Mouse (Mus musculus) hindbrain, embryonic 10.5 days (tissue): ENCODE measurements at regions not wholly inside any gene's neighbourhood (a gene's known extent, or its start where the extent isn't known, plus 50 kb on each side); places are given as distances from the start of the nearest gene placed in this dataset.

Source experiments
- DNase-seq: peaks from one replicate; pipeline ENCODE4 v3.0.0-alpha.2; 2017; ENCODE audit warnings: low spot score
- H3K27ac ChIP-seq: fragments of 300-500 bp; sonication (generic); 2 replicates; pipeline ENCODE4 v1.5.1; 2016; ENCODE audit warnings: mild to moderate bottlenecking, moderate library complexity
- H3K27me3 ChIP-seq: fragments of 300-500 bp; sonication (generic); 2 replicates; pipeline ENCODE4 v1.6.1; 2016; ENCODE audit warnings: mild to moderate bottlenecking; ENCODE audit not compliant: poor library complexity, insufficient read depth, severe bottlenecking
- H3K36me3 ChIP-seq: fragments of 300-500 bp; sonication (generic); 2 replicates; pipeline ENCODE4 v1.6.1; 2016; ENCODE audit warnings: mild to moderate bottlenecking, moderate library complexity
- H3K4me1 ChIP-seq: fragments of 300-500 bp; sonication (generic); replicated peaks from 2 replicates; pipeline ENCODE4 v1.6.1; 2016; ENCODE audit warnings: mild to moderate bottlenecking
- H3K4me3 ChIP-seq: fragments of 300-500 bp; sonication (generic); 2 replicates; pipeline ENCODE4 v1.5.1; 2016; ENCODE audit warnings: mild to moderate bottlenecking, moderate library complexity
- H3K9me3 ChIP-seq: fragments of 300-500 bp; sonication (generic); 2 replicates; pipeline ENCODE4 v1.6.1; 2016; ENCODE audit warnings: mild to moderate bottlenecking, moderate library complexity
- WGBS: fragments of 180-500 bp; shearing (Covaris S2); methylation state at CpG from one replicate; pipeline ENCODE4 v1.1.7; 2016; 5-methylcytosine and 5-hydroxymethylcytosine counted together

- H3K4me3 ChIP-seq = no peak overlapping the region
- H3K36me3 ChIP-seq = no peaks in the 10 kb centered on the region
- H3K27ac ChIP-seq = no peak overlapping the region
- no peaks in the 10 kb centered on the region for H3K9me3 ChIP-seq
- WGBS = 91% methylated on average over 1 of the region's 1 CpGs
- DNase-seq = no peak
- peaks cover 18% of the 10 kb centered on the region for H3K4me1 ChIP-seq
- H3K27me3 ChIP-seq = no peaks in the 10 kb centered on the region
Observed at GRCm38 (mm10) chr12:25244666-25245065, 147.7 kb upstream of the Id2 start.

DNA sequence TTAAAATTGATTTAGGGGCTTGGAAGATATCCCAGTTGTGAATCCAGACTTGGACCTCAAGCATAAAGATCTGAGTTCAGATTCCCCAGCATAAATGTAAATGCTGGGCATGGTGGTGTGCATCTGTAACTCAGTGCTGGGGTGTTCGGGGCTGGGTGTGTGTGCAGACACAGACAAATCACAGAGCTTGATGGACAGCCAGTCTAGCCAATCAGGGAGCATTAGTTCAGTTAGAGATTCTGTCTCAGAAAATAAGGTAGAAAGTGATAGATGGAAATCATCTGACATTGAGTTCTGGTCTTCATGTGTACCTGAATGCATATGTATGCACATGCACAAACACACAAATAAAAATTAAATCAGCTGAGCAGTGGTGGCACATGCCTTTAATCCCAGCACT lies 147.0 kb upstream of the Id2 start:
- peaks cover 15% of the 10 kb centered on the region for H3K4me1 ChIP-seq
- no peaks in the 10 kb centered on the region for H3K9me3 ChIP-seq
- 80% methylated on average over 1 of the region's 1 CpGs for WGBS
- H3K4me3 ChIP-seq = no peak overlapping the region
- H3K27me3 ChIP-seq = no peaks in the 10 kb centered on the region
- H3K36me3 ChIP-seq = no peaks in the 10 kb centered on the region
- no peak for DNase-seq
- no peak overlapping the region for H3K27ac ChIP-seq

- no peak overlapping the region for H3K4me3 ChIP-seq
- H3K27me3 ChIP-seq = no peaks in the 10 kb centered on the region
- peaks cover 6% of the 10 kb centered on the region for H3K4me1 ChIP-seq
- WGBS = 79% methylated on average over 3 of the region's 3 CpGs
- H3K36me3 ChIP-seq = no peaks in the 10 kb centered on the region
- no peaks in the 10 kb centered on the region for H3K9me3 ChIP-seq
- DNase-seq = no peak
- no peak overlapping the region for H3K27ac ChIP-seq
Observed at GRCm38 (mm10) chr12:25242369-25242768, 145.4 kb upstream of the Id2 start.

- no peaks in the 10 kb centered on the region for H3K36me3 ChIP-seq
- 89% methylated on average over 3 of the region's 3 CpGs for WGBS
- no peak overlapping the region for H3K27ac ChIP-seq
- H3K4me1 ChIP-seq = peaks cover 6% of the 10 kb centered on the region
- no peak for DNase-seq
- no peak overlapping the region for H3K4me3 ChIP-seq
- no peaks in the 10 kb centered on the region for H3K9me3 ChIP-seq
- H3K27me3 ChIP-seq = no peaks in the 10 kb centered on the region
Observed at GRCm38 (mm10) chr12:25241675-25242074, 144.7 kb upstream of the Id2 start.

GRCm38 (mm10) chr12:25240796-25241195 lies 143.9 kb upstream of the Id2 start:
- WGBS = 75% methylated on average over 3 of the region's 3 CpGs
- H3K27ac ChIP-seq = no peak overlapping the region; the same call in 1 of the 2 replicates

DNA sequence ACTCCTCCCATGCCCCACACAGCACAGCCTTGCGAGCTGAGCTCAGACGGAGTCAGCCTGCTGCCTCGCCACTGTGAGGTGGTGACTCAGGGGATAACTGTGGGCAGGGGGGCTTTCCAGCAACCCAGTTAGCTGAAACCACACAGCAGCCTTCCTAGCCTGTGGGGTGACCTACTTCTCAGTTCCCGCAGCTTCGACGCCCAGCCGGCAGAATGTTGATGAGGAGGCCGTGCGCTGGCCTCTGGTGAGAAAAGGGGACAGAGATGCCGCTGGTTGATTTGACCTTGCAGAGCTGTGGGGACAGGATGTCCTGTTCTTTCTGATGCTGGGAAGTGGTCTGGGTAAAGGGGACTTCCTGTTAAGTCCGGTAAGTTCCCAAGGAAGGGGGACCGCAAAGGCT lies 143.2 kb upstream of the Id2 start:
- peak overlapping the region; percentile 8 for H3K27ac ChIP-seq
- peak; percentile 7 for DNase-seq
- no peak overlapping the region for H3K4me3 ChIP-seq
- 65% methylated on average over 12 of the region's 12 CpGs for WGBS
- H3K27me3 ChIP-seq = no peaks in the 10 kb centered on the region
- H3K4me1 ChIP-seq = peaks cover 6% of the 10 kb centered on the region
- no peaks in the 10 kb centered on the region for H3K36me3 ChIP-seq
- no peaks in the 10 kb centered on the region for H3K9me3 ChIP-seq

More at GRCm38 (mm10) chr12:25240796-25241195, 143.9 kb upstream of the Id2 start:
- no peaks in the 10 kb centered on the region for H3K9me3 ChIP-seq
- H3K4me1 ChIP-seq = peaks cover 6% of the 10 kb centered on the region
- no peaks in the 10 kb centered on the region for H3K36me3 ChIP-seq
- no peak overlapping the region for H3K4me3 ChIP-seq
- DNase-seq = no peak
- no peaks in the 10 kb centered on the region for H3K27me3 ChIP-seq

GRCm38 (mm10) chr12:25235071-25235470 lies 138.1 kb upstream of the Id2 start:
- no peak for DNase-seq
- H3K27ac ChIP-seq = no peak overlapping the region
- H3K4me1 ChIP-seq = peaks cover 10% of the 10 kb centered on the region

DNA sequence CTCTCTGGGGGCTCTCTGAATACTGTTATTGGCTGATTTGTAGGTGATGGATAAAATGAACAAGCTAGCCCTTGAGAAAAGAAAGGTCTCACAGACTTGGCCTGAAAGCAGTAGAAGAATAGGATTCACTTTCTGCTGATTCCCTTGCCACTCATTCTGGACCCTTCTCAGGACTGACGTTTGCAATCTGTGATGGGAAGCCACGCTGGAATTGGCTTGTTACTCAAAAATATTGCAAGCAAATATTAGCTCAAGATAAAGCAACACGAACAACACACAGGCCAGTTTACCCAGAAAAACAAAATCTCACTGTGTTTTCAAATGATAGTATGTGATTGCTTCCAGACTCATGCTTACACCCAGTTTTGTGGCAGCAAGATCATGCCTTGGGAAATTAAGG lies 137.7 kb upstream of the Id2 start:
- DNase-seq = no peak
- H3K27me3 ChIP-seq = no peaks in the 10 kb centered on the region
- no peaks in the 10 kb centered on the region for H3K9me3 ChIP-seq
- no peak overlapping the region for H3K4me3 ChIP-seq
- peaks cover 6% of the 10 kb centered on the region; the same call in 1 of the 2 replicates for H3K4me1 ChIP-seq
- no peak overlapping the region for H3K27ac ChIP-seq
- no peaks in the 10 kb centered on the region for H3K36me3 ChIP-seq
- WGBS = 81% methylated on average over 3 of the region's 3 CpGs

More at GRCm38 (mm10) chr12:25235071-25235470, 138.1 kb upstream of the Id2 start:
- 70% methylated on average over 8 of the region's 8 CpGs for WGBS
- Histone ChIP-seq H3K27me3 (no peaks in the 10 kb centered on the region), H3K36me3 (no peaks in the 10 kb centered on the region), H3K9me3 (no peaks in the 10 kb centered on the region), H3K4me3 (no peak overlapping the region)

- no peak for DNase-seq
- Histone ChIP-seq H3K36me3 (no peaks in the 10 kb centered on the region), H3K9me3 (no peaks in the 10 kb centered on the region), H3K27ac (no peak overlapping the region), H3K4me1 (0 out of 2 replicates have a peak, but pooled peaks cover 6% of the 10 kb centered on the region), H3K4me3 (no peak overlapping the region), H3K27me3 (no peaks in the 10 kb centered on the region)
- 70% methylated on average over 4 of the region's 4 CpGs for WGBS
Observed at GRCm38 (mm10) chr12:25233027-25233535, 136.1 kb upstream of the Id2 start.

DNA sequence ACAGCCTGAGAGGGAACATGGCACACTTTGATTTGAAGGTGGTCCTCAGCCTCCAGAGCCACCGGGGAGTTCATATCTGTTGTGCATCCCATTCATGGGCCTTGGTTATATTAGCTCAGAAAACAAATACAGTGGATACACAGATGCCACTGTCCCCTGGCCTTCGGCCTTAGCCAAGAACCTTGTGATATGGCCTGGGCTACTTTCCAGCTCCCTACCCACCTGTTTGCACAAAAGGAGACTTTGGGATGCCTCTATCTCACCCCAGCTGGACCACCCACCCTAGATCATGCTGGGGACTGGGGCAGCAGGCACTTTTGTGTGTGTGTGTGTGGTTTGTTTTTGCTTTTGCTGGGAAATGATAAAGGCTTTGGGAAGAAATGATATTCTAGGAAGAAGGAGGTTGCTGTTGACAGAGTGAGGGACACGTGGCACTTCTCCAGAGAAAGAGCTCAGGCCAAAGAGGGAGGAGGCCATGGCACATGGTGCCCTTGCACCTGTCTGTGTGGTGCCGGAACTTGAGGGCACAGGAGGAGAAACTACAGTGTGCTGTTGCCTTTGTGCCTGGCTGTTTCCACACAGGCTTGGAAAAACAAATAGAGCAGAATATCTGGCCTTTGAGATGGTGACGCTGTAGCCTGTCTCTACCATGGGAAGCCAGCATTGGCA lies 135.6 kb upstream of the Id2 start:
- Histone ChIP-seq H3K9me3 (no peaks in the 10 kb centered on the region), H3K4me1 (0 out of 2 replicates have a peak, but pooled peaks cover 6% of the 10 kb centered on the region), H3K27me3 (0 out of 2 replicates have a peak, but pooled peaks cover 2% of the 10 kb centered on the region), H3K36me3 (no peaks in the 10 kb centered on the region), H3K27ac (no peak overlapping the region), H3K4me3 (no peak overlapping the region)
- 86% methylated on average over 5 of the region's 5 CpGs for WGBS
- DNase-seq = no peak

- H3K4me3 ChIP-seq = no peak overlapping the region
- 92% methylated on average over 2 of the region's 2 CpGs for WGBS
- H3K36me3 ChIP-seq = no peaks in the 10 kb centered on the region
- peak overlapping the region; percentile 50; the same call in 1 of the 2 replicates for H3K27ac ChIP-seq
- no peaks in the 10 kb centered on the region for H3K9me3 ChIP-seq
- H3K4me1 ChIP-seq = 0 out of 2 replicates have a peak, but pooled peaks cover 8% of the 10 kb centered on the region
- no peak for DNase-seq
- 0 out of 2 replicates have a peak, but pooled peaks cover 2% of the 10 kb centered on the region for H3K27me3 ChIP-seq
Observed at GRCm38 (mm10) chr12:25228708-25229107, 131.8 kb upstream of the Id2 start.

- 92% methylated on average over 4 of the region's 4 CpGs for WGBS
Observed at GRCm38 (mm10) chr12:25227736-25228135, 130.8 kb upstream of the Id2 start.

GRCm38 (mm10) chr12:25224644-25225043 lies 127.7 kb upstream of the Id2 start:
- Histone ChIP-seq H3K36me3 (no peaks in the 10 kb centered on the region), H3K27me3 (peaks cover 6% of the 10 kb centered on the region; the same call in 1 of the 2 replicates), H3K4me1 (peaks cover 27% of the 10 kb centered on the region), H3K9me3 (no peaks in the 10 kb centered on the region), H3K4me3 (no peak overlapping the region), H3K27ac (no peak overlapping the region)
- DNase-seq = no peak
- 79% methylated on average over 4 of the region's 4 CpGs for WGBS

More at GRCm38 (mm10) chr12:25227736-25228135, 130.8 kb upstream of the Id2 start:
- no peaks in the 10 kb centered on the region for H3K36me3 ChIP-seq
- 0 out of 2 replicates have a peak, but pooled peaks cover 2% of the 10 kb centered on the region for H3K27me3 ChIP-seq
- 0 out of 2 replicates have a peak, but pooled peaks cover 4% of the 10 kb centered on the region for H3K4me1 ChIP-seq
- H3K9me3 ChIP-seq = no peaks in the 10 kb centered on the region
- no peak for DNase-seq
- H3K27ac ChIP-seq = no peak overlapping the region
- no peak overlapping the region for H3K4me3 ChIP-seq
